Mouse (Mus musculus) midbrain, embryonic 10.5 days (tissue): ENCODE measurements around the gene Adamts15. TPM values are rescaled to one million over a fixed set of nuclear protein-coding genes. Genes with fewer than 3 reads are reported as not detected.

Experiments used
- DNase-seq: peaks from one replicate; pipeline ENCODE4 v3.0.0-alpha.2; 2017; ENCODE audit warnings: low spot score
- H3K27ac ChIP-seq: fragments of 300-500 bp; sonication (generic); replicated peaks from 2 replicates; pipeline ENCODE4 v1.5.1; 2016; ENCODE audit warnings: mild to moderate bottlenecking
- H3K27me3 ChIP-seq: fragments of 300-500 bp; sonication (generic); 2 replicates; pipeline ENCODE4 v1.6.1; 2016; ENCODE audit warnings: low read depth, mild to moderate bottlenecking; ENCODE audit not compliant: poor library complexity, severe bottlenecking
- H3K36me3 ChIP-seq: fragments of 300-500 bp; sonication (generic); 2 replicates; pipeline ENCODE4 v1.6.1; 2016; ENCODE audit warnings: mild to moderate bottlenecking, moderate library complexity
- H3K4me1 ChIP-seq: fragments of 300-500 bp; sonication (generic); 2 replicates; pipeline ENCODE4 v1.6.1; 2016
- H3K4me3 ChIP-seq: fragments of 300-500 bp; sonication (generic); 2 replicates; pipeline ENCODE4 v1.5.1; 2016; ENCODE audit warnings: mild to moderate bottlenecking, moderate library complexity
- H3K9me3 ChIP-seq: fragments of 300-500 bp; sonication (generic); replicated peaks from 2 replicates; pipeline ENCODE4 v1.6.1; 2016; ENCODE audit warnings: mild to moderate bottlenecking
- WGBS: fragments of 180-500 bp; shearing (Covaris S2); methylation state at CpG from one replicate; pipeline ENCODE4 v1.1.7; 2016; 5-methylcytosine and 5-hydroxymethylcytosine counted together
- polyA plus RNA-seq: library from polyadenylated mRNA; unstranded; fragments of >200 nt; fragmentation: Nextera tagmentation; extraction: Ambion mirVana; gene quantifications from 2 replicates; pipeline ENCODE4 v1.2.1, GENCODE M21; 2016

Gene Adamts15
- polyA plus RNA-seq, 1 experiment from 2014 or later, result 4.9 TPM

GRCm38 (mm10) chr9:30918466-30919356 lies 3.5 kb downstream of the Adamts15 start:
- no peaks in the 10 kb centered on the region for H3K9me3 ChIP-seq
- 77% methylated on average over 12 of the region's 12 CpGs for WGBS
- H3K4me3 ChIP-seq, result no peak overlapping the region
- H3K36me3 ChIP-seq, result no peaks in the 10 kb centered on the region
- peaks cover 19% of the 10 kb centered on the region for H3K4me1 ChIP-seq
- no peak for DNase-seq
- no peak overlapping the region for H3K27ac ChIP-seq
- H3K27me3 ChIP-seq, result peaks cover 45% of the 10 kb centered on the region

- Histone ChIP-seq H3K4me1 (peaks cover 3% of the 10 kb centered on the region), H3K27me3 (peaks cover 22% of the 10 kb centered on the region), H3K4me3 (no peak overlapping the region), H3K36me3 (no peaks in the 10 kb centered on the region), H3K27ac (no peak overlapping the region), H3K9me3 (no peaks in the 10 kb centered on the region)
- no peak for DNase-seq
- 93% methylated on average over 6 of the region's 6 CpGs for WGBS
Observed at GRCm38 (mm10) chr9:30916266-30916968, 5.8 kb downstream of the Adamts15 start.

- Histone ChIP-seq H3K27ac (no peak overlapping the region), H3K36me3 (no peaks in the 10 kb centered on the region), H3K9me3 (no peaks in the 10 kb centered on the region), H3K4me1 (no peaks in the 10 kb centered on the region; the same call in 1 of the 2 replicates), H3K27me3 (no peaks in the 10 kb centered on the region), H3K4me3 (no peak overlapping the region)
- WGBS, result 96% methylated on average over 2 of the region's 2 CpGs
- no peak for DNase-seq
Observed at GRCm38 (mm10) chr9:30914241-30914640, 8.0 kb downstream of the Adamts15 start.

- Histone ChIP-seq H3K9me3 (no peaks in the 10 kb centered on the region), H3K36me3 (no peaks in the 10 kb centered on the region), H3K4me1 (no peaks in the 10 kb centered on the region; the same call in 1 of the 2 replicates), H3K4me3 (no peak overlapping the region), H3K27ac (no peak overlapping the region), H3K27me3 (no peaks in the 10 kb centered on the region)
- no peak for DNase-seq
- WGBS, result 78% methylated on average over 3 of the region's 3 CpGs
Observed at GRCm38 (mm10) chr9:30913429-30913828, 8.8 kb downstream of the Adamts15 start.

GRCm38 (mm10) chr9:30912161-30912560 lies 10.1 kb downstream of the Adamts15 start:
- no peaks in the 10 kb centered on the region for H3K27me3 ChIP-seq
- H3K36me3 ChIP-seq, result no peaks in the 10 kb centered on the region
- H3K4me3 ChIP-seq, result no peak overlapping the region
- H3K9me3 ChIP-seq, result no peaks in the 10 kb centered on the region
- no peak overlapping the region for H3K27ac ChIP-seq
- H3K4me1 ChIP-seq, result no peaks in the 10 kb centered on the region
- no peak for DNase-seq
- 84% methylated on average over 3 of the region's 3 CpGs for WGBS

GRCm38 (mm10) chr9:30910491-30910890 lies 11.8 kb downstream of the Adamts15 start:
- 93% methylated on average over 5 of the region's 5 CpGs for WGBS
- no peaks in the 10 kb centered on the region for H3K9me3 ChIP-seq
- no peaks in the 10 kb centered on the region for H3K27me3 ChIP-seq
- no peak overlapping the region for H3K27ac ChIP-seq
- H3K4me3 ChIP-seq, result no peak overlapping the region
- DNase-seq, result no peak
- H3K4me1 ChIP-seq, result no peaks in the 10 kb centered on the region
- no peaks in the 10 kb centered on the region for H3K36me3 ChIP-seq

GRCm38 (mm10) chr9:30908973-30909372 lies 13.3 kb downstream of the Adamts15 start:
- H3K27me3 ChIP-seq, result no peaks in the 10 kb centered on the region
- H3K4me1 ChIP-seq, result no peaks in the 10 kb centered on the region
- no peak overlapping the region for H3K4me3 ChIP-seq
- no peak for DNase-seq
- H3K36me3 ChIP-seq, result no peaks in the 10 kb centered on the region
- H3K27ac ChIP-seq, result no peak overlapping the region
- no peaks in the 10 kb centered on the region for H3K9me3 ChIP-seq
- 86% methylated on average over 5 of the region's 5 CpGs for WGBS

- Histone ChIP-seq H3K9me3 (no peaks in the 10 kb centered on the region), H3K36me3 (no peaks in the 10 kb centered on the region), H3K27ac (no peak overlapping the region), H3K27me3 (no peaks in the 10 kb centered on the region), H3K4me3 (no peak overlapping the region), H3K4me1 (no peaks in the 10 kb centered on the region)
- 89% methylated on average over 5 of the region's 5 CpGs for WGBS
- no peak for DNase-seq
Observed at GRCm38 (mm10) chr9:30908296-30908690, 14.0 kb downstream of the Adamts15 start.

- Histone ChIP-seq H3K4me3 (no peak overlapping the region), H3K4me1 (no peaks in the 10 kb centered on the region), H3K27ac (no peak overlapping the region), H3K27me3 (no peaks in the 10 kb centered on the region), H3K9me3 (no peaks in the 10 kb centered on the region), H3K36me3 (no peaks in the 10 kb centered on the region)
- 68% methylated on average over 5 of the region's 5 CpGs for WGBS
- DNase-seq, result no peak
Observed at GRCm38 (mm10) chr9:30907677-30908295, 14.5 kb downstream of the Adamts15 start.

- DNase-seq, result no peak
- H3K27me3 ChIP-seq, result no peaks in the 10 kb centered on the region
- H3K4me3 ChIP-seq, result no peak overlapping the region
- H3K36me3 ChIP-seq, result no peaks in the 10 kb centered on the region; the same call in 1 of the 2 replicates
- 86% methylated on average over 4 of the region's 4 CpGs for WGBS
- H3K27ac ChIP-seq, result no peak overlapping the region
- no peaks in the 10 kb centered on the region for H3K4me1 ChIP-seq
- no peaks in the 10 kb centered on the region for H3K9me3 ChIP-seq
Observed at GRCm38 (mm10) chr9:30906426-30906825, 15.8 kb downstream of the Adamts15 start.

GRCm38 (mm10) chr9:30905861-30906260 lies 16.4 kb downstream of the Adamts15 start:
- Histone ChIP-seq H3K4me1 (no peaks in the 10 kb centered on the region), H3K36me3 (no peaks in the 10 kb centered on the region; the same call in 1 of the 2 replicates), H3K27ac (no peak overlapping the region), H3K27me3 (no peaks in the 10 kb centered on the region), H3K9me3 (no peaks in the 10 kb centered on the region), H3K4me3 (no peak overlapping the region)
- WGBS, result 94% methylated on average over 10 of the region's 10 CpGs
- DNase-seq, result no peak

GRCm38 (mm10) chr9:30903266-30903665 lies 19.0 kb downstream of the Adamts15 start:
- no peak overlapping the region for H3K4me3 ChIP-seq

More at GRCm38 (mm10) chr9:30903266-30903665, 19.0 kb downstream of the Adamts15 start:
- no peaks in the 10 kb centered on the region for H3K4me1 ChIP-seq
- DNase-seq, result no peak
- no peaks in the 10 kb centered on the region for H3K9me3 ChIP-seq
- H3K36me3 ChIP-seq, result no peaks in the 10 kb centered on the region; the same call in 1 of the 2 replicates
- WGBS, result 95% methylated on average over 5 of the region's 5 CpGs
- H3K27me3 ChIP-seq, result no peaks in the 10 kb centered on the region
- H3K27ac ChIP-seq, result no peak overlapping the region
